Mouse (Mus musculus): ENCODE data around the gene Pdia5. TPM values are rescaled to one million over a fixed set of nuclear protein-coding genes. Genes with fewer than 3 reads are reported as not detected.

Pdia5 gene
- total RNA-seq, 2 experiments from 2014 or later, result 1.7 to 1.9 TPM

DNA sequence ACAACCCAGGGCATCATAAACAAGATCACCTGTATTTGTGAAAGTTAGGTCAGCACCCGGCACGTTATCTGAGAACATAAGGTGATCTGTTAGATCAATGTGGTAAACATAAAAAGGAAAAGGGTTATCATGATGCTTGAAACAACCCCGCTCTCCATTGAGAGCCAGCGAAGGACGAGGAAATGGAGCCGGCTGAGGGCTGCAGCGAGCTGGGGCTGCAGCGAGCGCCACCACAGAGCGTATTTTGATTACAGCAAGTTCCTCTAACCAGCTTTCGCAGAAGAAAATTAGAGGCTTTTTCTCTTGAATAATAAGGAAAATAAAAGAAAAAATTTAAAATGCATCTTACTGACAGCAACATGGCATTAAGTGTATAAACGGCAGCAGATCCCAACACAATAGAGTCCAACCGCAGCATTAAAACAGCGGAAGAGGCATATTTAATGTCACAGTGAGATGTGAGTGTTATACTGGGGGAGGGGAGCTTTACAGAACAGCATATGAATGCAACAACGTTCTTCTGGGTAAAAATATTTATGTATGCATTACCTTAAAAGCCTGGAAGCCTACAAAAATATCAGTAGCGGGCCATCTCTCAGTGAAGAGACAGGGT, 40.5 kb downstream of the Pdia5 start:
- intact Hi-C loops (cut with DNase I), result no loop called here
- DNase-seq, result no peak

DNA sequence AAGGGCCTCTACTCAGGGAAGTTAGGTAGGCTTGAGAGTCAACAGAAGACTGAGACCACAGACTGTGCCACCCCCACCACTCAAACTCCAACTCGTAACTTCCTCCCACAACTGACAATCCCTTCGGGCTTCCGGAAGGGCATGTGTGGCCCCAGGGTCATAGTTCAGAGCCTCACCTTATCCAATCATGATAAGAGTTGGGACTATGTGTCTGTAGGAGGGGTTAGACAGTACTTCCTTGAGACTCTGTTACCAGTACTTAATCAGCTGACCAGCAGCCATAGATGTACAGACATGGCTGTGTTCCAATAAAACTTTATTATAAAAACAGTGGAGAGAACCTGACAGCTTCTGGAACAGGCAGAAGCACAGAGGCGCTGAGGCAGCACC, 48.7 kb downstream of the Pdia5 start:
- intact Hi-C loops (cut with DNase I), result no loop called here
- no peak for DNase-seq

DNA sequence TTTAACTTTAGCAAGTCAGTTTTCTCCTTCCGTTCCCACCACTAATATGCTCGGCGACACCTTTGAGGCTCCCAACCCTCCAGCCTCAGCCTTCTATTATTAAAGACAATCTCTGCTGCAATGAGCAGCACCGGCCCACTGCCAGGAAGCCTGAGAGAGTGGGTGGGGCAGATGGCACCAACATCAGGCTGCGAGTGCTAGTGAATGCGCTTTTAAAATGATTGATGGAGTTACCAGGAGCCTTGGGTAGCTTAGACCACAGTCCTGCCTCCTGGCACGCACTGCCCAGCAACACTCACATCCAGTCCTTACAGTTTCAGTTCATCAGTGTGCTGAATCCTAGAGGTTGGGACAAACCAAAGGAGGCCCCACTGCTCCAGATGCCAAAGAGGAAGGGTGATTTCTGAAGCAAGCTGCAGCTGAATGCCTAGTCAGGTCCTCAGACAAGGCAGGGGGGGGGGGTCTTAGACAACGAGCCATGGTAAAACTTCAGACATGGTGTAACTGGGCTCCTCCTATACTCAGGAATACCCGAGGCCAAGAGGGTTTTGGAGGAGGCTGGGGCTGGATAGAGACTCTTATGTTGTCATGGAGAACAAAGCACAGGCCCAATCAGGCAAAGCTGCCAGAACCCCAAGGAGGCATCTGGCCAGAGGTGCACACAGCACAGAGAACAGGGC, 49.2 kb downstream of the Pdia5 start:
- no peak for DNase-seq
- intact Hi-C loops (cut with DNase I), result no loop called here

DNA sequence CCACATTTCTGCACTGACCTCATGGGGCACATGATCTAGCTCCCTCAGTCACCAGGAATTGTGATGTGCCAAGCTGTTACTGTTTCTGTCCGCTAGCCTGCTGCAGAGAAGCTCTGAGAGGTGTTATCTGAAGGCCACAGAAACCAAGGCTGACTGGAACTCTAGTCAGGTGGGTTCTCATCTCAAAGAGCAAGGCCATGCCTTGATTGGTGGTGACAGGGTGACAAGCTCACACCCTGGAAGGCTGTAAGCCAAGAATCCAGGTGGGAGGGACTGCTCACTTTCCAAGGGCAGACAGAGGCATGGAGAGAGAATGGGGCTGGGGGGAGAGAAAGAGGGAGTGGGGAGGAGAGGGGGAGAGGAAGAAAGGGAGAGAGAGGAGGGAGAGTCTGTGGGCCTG, 51.6 kb downstream of the Pdia5 start:
- intact Hi-C loops (cut with DNase I), result no loop called here
- no peak for DNase-seq

DNA sequence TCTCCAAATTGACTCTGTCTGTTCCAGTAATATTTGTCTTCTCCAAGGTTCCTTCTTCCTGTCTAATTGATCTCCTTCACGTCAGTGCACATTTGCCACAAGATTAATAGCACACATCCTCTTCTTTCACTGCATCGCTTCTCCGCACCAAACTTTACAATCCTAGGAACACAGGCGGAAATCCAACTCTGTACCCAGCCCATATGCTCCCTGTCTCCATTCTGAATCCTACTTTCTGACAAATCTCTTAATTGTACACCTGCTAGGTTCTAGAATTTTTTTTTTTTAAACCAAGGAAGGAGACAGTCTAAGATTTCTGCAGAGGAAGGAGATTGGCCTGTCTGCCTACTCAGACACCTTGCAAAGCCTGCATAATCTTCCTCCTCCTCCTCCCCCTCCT, 59.1 kb downstream of the Pdia5 start:
- intact Hi-C loops (cut with DNase I), result no loop called here
- no peak for DNase-seq

DNA sequence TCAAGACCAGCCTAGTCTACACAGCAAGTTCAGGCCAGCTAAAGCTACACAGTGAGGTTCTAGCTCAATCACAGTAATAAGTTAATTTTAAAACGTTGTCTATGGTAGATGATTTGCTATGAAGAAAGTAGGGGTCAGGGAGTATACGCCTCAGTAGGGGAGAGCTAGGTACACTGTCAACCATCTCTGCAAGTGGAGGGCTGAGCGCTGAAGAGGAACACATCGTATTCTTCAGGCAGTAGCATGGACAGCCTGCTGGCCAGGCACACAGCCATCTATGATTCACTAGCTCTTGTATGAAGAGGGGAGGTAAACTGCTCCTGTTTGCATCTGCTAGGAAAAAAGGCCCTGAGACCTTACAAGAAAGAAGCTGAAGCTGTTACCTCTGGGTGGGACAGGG, 65.7 kb downstream of the Pdia5 start:
- intact Hi-C loops (cut with DNase I), result loop anchor here (5.0 kb wide), 1 partner anchor 202 kb away; no protein-coding TSS in a partner anchor
- DNase-seq, result no peak

DNA sequence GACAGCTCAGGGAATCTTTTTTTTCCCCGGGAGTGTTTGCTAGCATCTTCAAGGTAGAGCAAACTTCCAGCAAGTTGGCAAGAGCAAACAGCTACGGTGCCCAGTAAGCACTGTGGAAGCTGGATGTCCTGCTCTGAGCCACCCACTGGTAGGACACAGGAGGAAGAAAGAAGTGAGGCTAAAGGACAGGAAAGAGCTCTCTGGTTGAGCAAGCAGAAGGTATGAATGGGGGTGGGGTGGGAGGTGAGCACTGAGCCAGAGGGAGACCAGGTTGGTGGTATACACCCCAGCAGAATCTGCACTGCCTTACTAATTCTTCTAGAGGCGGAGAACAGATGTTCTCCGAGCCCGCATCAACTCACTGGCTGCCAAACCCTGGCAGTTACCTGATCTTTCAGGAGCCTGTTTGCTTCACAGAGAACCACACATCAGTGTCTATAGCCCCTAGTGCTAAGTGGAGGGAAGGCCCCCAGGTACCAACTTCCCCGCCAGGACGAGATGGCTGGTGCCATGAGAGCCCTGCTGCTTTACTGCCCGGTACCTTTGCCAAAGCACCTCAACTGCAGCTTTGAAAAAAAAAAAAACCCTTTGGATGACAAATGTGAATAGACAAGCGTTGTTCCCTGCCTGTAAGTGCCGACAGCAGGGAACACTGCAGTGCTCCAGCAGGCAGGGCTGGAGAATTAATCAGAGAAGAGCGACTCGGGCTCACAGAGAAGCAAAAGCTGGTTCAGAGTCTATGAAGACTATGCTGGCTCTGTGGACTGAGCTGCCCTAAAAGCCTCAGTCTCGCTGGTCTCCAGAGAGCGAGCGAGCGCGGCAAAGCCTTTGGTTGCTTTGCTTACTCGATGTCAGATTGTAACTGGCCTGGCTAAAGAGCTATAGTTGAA, 67.2 kb downstream of the Pdia5 start:
- intact Hi-C loops (cut with DNase I), result loop anchor here (5.0 kb wide), 1 partner anchor 204 kb away; no protein-coding TSS in a partner anchor
- DNase-seq, result no peak

DNA sequence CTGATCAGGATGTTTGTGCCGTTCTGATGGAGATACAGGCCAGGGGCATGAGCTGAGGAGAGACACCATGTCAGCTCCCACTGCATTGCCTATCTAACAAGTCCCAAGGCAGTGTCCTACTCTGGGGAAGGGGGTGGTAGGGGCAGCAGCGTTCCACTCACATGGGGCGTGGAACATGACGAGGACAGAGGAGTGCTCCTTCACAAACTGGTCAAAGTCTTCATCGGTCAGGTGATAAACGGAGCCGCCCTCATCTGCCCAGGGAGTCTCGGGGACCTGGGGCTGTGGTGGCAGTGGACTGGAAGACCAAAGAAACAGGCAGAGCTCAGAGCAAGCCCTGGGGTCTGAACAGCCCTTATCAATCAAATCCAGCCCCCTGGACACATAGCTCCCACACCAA, 68.0 kb downstream of the Pdia5 start:
- no peak for DNase-seq
- intact Hi-C loops (cut with DNase I), result loop anchor here (5.0 kb wide), 1 partner anchor 205 kb away; no protein-coding TSS in a partner anchor

DNA sequence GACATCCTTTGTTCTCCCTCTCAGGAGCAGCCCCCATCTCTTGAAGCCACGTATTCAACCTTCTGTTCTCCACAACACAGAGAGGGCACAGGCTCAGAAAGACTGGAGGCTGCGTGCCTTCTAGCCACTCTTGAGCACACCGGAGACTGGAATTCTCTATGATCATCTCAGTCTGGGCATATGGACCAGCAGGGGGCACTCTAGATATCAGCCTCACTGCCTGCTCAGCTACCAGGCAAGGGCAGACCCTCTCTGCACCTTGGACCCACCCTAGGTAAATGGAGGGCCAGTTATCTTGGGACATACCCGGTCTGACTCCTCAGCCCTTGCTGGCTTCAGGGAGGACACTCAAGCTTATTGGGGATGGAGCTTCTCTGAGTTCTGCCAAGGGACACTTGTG, 68.5 kb downstream of the Pdia5 start:
- DNase-seq, result no peak
- intact Hi-C loops (cut with DNase I), result loop anchor here (5.0 kb wide), 1 partner anchor 205 kb away; no protein-coding TSS in a partner anchor

DNA sequence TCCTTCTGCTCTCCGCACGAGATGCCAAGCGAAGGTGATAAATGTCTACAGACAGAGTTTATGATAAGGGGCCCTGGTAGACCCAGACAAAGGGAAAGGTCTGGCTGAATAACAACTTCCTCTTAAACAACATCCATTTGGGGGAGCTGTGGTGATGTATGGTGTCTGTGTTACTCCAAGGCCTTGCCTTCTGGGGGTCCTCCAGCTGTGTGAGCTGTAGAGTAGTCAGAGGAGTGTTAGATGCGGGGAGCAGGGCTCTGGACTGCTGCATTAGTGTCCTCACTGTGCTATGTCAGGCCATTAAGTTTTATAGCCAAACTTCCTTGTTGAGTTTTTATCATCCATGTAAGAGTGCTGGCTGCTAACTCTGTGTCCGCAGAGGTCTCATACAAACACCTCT, 76.1 kb downstream of the Pdia5 start:
- intact Hi-C loops (cut with DNase I), result no loop called here
- no peak for DNase-seq

DNA sequence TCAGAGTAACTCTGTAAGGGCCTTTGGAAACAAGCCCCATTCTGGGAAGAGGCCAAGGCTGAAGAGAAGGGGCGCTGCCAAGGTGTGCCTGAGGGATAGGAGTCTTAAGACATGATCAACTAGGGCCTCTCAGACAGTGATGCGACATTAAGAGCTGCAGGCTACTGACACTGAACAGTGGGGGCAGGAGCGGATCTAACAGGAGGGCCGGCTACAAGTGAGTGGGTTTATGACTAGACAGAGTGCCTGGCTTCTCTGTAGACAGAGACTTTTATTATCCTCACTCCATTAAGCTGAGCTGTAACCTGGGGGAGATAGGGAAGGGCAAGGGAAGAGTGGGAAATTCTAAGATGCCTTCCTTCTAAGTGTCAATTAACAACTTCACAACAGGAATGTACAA, 84.0 kb downstream of the Pdia5 start:
- no peak for DNase-seq
- intact Hi-C loops (cut with DNase I), result no loop called here

DNA sequence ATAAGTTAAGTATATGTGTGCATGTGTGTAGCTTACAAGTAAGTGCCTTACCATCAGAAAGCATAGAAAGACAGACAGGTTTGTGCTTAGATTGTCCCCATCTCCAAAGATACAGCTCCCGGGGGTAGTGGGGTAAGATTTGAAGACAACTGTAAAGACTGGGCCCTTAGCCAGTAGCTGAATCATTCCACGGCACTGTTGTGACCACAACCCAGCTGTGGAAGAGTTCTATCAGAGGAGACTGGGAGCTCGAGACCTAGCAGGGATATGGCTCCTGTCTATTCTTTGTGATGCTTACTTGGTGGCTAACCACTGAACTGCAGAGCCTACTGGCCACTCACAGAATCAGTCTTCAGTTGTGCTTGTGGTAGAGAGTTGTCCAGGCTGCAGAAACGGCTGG, 84.5 kb downstream of the Pdia5 start:
- intact Hi-C loops (cut with DNase I), result no loop called here
- DNase-seq, result no peak

DNA sequence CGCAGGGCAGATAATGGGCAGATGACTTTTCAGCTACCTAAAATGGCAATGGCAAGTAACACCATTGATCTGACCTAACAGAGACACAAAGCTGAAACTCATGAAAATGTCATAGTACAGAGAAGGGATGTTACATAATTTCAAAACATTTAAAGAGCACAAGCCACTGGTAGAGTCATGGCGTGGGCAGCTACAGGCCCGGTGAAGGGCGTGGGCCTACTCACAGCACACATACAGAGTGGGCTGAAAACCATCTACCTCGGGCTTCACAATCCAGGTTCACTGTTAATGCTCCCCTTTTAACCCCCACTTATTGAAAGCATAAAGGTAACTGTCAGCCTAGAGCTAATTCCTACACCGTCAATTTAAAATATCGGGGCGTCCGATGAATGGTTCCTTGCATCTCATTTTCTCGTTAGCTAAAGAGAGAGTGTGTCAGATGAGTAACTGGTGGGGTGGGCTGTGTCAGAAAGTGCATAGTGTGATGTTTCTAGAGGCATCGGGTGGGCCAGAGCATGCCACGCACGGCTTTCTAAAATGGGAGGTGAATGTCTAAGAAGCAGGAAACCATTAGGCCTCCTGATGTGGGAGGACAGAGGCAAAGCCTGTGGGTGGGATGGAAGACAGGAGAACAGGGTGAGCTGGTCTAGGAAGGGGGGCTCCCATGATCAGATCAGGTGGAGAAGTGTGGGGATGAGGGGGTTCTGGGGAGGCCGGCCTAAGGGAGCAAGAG, 85.2 kb downstream of the Pdia5 start:
- no peak for DNase-seq
- intact Hi-C loops (cut with DNase I), result no loop called here

DNA sequence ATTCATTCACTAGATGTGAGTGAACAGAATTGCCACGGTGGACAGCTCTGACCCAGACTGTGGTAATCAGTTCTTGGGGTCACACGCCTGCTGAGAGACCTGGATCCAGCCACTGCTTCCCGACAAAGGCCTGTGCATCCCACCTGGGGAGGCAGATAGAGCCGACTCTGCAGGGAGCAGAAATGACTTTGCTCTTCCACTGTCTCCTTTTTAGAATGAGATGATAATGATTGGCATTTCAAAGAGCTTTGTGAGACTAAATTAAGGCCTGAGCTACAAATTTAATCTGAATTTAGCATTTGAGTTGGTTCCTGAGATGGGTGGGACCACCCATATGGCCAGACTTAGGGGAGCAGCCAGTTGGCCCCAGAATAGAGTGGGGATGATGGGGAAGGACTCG, 85.8 kb downstream of the Pdia5 start:
- DNase-seq, result no peak
- intact Hi-C loops (cut with DNase I), result no loop called here

DNA sequence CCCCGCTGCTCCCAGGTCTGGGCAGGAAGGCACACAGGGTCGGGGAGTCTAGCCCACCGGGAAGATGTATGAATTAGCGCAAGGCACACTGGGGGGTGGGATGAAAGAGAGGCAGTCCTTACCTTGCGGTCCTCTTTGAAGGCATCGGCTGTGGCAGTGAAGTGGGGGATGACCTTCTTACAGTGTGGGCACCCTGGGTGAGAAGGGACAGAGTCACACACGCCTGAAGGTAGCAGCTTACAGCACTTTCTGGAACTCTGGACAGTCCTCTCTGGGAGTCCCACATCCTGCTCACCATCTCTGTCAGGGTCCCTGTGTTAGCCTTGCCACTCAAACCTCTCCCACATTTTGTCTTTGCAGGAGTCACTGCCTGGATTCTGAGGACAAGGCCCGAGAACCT, 86.8 kb downstream of the Pdia5 start:
- DNase-seq, result no peak
- intact Hi-C loops (cut with DNase I), result no loop called here

DNA sequence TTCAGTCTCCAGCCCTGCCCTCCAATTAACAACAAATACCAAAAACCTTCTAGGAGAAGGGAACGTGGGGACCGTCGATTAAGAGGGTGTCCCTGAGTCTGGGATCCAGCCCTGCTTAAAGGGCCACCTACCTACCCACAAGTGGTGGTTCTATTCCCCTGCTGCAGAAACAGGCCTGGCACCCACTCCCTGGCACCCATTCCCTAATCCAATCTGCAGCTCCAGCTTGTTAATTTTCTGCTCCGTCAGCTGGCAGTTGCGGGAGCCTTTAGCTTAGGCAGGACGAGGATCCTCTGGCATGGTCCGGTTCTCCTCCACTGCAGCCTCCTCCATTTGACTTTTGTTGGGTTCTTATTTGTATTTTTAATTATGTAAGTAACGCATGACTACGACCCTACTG, 87.3 kb downstream of the Pdia5 start:
- intact Hi-C loops (cut with DNase I), result no loop called here
- DNase-seq, result no peak

DNA sequence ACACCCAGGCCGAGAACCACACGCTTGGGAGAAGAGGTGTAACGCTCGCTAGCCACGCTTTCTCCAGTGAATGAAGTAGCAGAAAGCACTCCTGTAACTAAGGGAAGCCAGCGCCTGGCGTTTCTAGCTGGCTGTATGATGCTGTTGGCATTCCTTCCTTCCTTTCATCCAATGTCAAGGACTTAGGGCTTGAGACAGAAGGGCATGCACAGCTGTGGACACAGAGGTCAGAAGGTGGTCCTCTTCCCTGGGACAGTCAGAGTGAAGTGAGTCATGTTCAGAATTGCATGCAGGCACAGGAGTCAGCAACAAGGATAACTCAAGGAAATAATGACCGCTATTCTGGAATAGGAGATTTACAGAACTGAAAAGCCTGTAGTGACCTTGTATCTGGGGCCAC, 97.9 kb downstream of the Pdia5 start:
- no peak for DNase-seq
- intact Hi-C loops (cut with DNase I), result no loop called here

DNA sequence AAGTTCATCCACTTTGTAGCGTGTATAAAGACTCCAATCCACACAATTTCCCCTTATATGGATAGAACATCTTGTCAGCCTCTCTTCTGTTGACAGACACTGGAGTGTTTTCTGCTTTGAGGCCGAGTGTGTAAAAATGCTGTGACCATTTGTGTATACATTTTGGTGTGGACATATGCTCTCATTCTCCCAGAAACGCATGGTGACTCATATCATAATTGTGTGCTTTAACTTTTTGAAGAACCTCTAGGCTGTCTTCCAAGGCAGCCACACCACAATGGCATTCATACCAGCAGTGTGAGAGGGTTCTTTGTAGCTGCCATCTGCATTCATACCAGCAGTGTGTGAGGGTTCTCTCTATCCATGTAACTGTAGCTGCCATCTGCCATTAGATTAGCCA, 105.0 kb downstream of the Pdia5 start:
- intact Hi-C loops (cut with DNase I), result no loop called here
- DNase-seq, result no peak

DNA sequence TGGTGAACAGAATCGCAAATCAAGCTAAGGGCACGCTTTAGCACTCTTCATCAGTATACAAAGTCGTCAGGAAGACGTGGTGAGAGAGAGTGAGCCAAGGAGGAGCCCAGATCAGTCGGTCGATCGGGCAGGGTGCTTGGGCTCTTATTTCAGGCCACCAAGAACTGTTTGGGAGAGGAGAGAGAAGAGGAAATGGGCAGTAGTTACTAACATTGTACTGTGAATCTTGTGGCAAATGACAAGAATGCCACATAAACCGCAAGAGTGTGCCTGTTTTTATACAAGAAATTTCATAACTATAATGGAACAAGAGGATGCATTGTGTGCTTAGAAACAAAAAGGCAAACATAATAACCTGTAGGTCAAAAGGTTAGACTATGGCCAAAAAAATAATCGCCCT, 110.6 kb downstream of the Pdia5 start:
- no peak for DNase-seq
- intact Hi-C loops (cut with DNase I), result no loop called here

DNA sequence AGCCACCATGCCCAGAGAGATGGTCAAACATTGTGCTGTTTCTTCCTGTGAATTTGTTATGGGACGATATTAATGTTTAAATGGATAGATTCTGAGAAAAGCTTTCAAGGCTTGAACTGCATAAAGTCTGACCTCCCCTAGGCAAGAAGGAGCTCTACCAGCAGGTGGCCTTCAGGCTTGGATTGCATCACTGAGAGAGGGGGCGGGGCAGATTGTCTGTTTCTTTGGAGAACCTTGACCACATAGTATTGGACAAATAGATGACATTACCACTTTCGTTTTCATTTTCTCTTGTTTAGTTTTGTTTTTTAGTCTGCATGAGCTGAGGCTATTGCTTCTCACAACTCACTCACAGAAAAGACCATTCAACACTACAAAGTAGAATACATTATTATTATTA, 111.3 kb downstream of the Pdia5 start:
- intact Hi-C loops (cut with DNase I), result no loop called here
- no peak for DNase-seq

DNA sequence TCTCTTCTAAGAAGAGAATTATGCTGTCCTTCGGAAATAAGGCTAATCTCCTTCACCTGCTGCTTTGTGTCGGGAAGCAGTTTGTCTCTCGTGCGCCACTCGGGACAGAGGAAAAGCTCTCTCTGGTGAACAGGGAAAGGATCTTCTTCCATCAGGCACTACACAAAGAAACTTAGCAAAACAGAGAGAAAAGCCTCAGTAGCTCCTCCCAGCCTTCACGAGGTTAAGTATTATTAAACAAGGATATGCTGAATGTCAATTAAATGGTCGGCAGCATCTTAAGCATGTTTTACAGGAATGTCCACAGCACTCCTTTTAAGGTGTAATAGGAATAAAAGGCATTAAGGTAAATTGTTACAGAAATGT, 126.6 kb downstream of the Pdia5 start:
- DNase-seq, result no peak
- intact Hi-C loops (cut with DNase I), result no loop called here
